Mouse (Mus musculus) embryonic facial prominence, embryonic 11.5 days (tissue): ENCODE data around the gene Epha7. TPM values are rescaled to one million over a fixed set of nuclear protein-coding genes. Genes with fewer than 3 reads are reported as not detected.

ENCODE experiments used
- ATAC-seq: fragments of 200-750 bp; cut with Nextera tagmentation; replicated peaks from 2 replicates; pipeline ENCODE4 v1.8.0; 2017; ENCODE audit warnings: low read depth; ENCODE audit not compliant: insufficient number of reproducible peaks, low FRiP score, low TSS enrichment
- DNase-seq: peaks from one replicate; pipeline ENCODE4 v3.0.0-alpha.2; 2015; ENCODE audit warnings: low spot score
- H3K27ac ChIP-seq: fragments of 300-500 bp; sonication (generic); replicated peaks from 2 replicates; pipeline ENCODE4 v1.5.1; 2014; ENCODE audit warnings: mild to moderate bottlenecking, low read depth, low read length, control low read depth
- H3K27me3 ChIP-seq: fragments of 300-500 bp; sonication (generic); 2 replicates; pipeline ENCODE4 v1.6.1; 2014; ENCODE audit warnings: mild to moderate bottlenecking, low read length, moderate library complexity, mixed read lengths; ENCODE audit not compliant: control insufficient read depth, insufficient read depth
- H3K36me3 ChIP-seq: fragments of 300-500 bp; sonication (generic); replicated peaks from 2 replicates; pipeline ENCODE4 v1.6.1; 2014; ENCODE audit warnings: low read depth, mild to moderate bottlenecking, low read length, moderate library complexity, mixed read lengths; ENCODE audit not compliant: control insufficient read depth, insufficient read depth
- H3K4me1 ChIP-seq: fragments of 300-500 bp; sonication (generic); 2 replicates; pipeline ENCODE4 v1.6.1; 2014; ENCODE audit warnings: low read length, mixed read lengths; ENCODE audit not compliant: control insufficient read depth, insufficient read depth
- H3K4me2 ChIP-seq: fragments of 300-500 bp; sonication (generic); 2 replicates; pipeline ENCODE4 v1.6.1; 2014; ENCODE audit warnings: low read depth, mild to moderate bottlenecking, control low read depth, low read length, moderate library complexity
- H3K4me3 ChIP-seq: fragments of 300-500 bp; sonication (generic); 2 replicates; pipeline ENCODE4 v1.5.1; 2014; ENCODE audit warnings: low read depth, low read length, control low read depth
- H3K9ac ChIP-seq: fragments of 300-500 bp; sonication (generic); replicated peaks from 2 replicates; pipeline ENCODE4 v1.6.1; 2014; ENCODE audit warnings: mild to moderate bottlenecking, control low read depth, low read length
- H3K9me3 ChIP-seq: fragments of 300-500 bp; sonication (generic); replicated peaks from 2 replicates; pipeline ENCODE4 v1.6.1; 2016; ENCODE audit warnings: mild to moderate bottlenecking, low read length, inconsistent platforms, mixed read lengths; ENCODE audit not compliant: control insufficient read depth
- WGBS: fragments of 180-500 bp; shearing (Covaris S2); extraction: QIAGEN DNeasy Blood & Tissue Kit; methylation state at CpG from one replicate; pipeline ENCODE4 v1.1.7; 2014; 5-methylcytosine and 5-hydroxymethylcytosine counted together
- polyA plus RNA-seq: library from polyadenylated mRNA; unstranded; fragments of >200 nt; fragmentation: Nextera tagmentation; extraction: Ambion mirVana; gene quantifications from 2 replicates; pipeline ENCODE4 v1.2.1, GENCODE M21; 2014

Epha7 gene
- polyA plus RNA-seq, 1 experiment from 2014 or later: 56.6 TPM

DNA sequence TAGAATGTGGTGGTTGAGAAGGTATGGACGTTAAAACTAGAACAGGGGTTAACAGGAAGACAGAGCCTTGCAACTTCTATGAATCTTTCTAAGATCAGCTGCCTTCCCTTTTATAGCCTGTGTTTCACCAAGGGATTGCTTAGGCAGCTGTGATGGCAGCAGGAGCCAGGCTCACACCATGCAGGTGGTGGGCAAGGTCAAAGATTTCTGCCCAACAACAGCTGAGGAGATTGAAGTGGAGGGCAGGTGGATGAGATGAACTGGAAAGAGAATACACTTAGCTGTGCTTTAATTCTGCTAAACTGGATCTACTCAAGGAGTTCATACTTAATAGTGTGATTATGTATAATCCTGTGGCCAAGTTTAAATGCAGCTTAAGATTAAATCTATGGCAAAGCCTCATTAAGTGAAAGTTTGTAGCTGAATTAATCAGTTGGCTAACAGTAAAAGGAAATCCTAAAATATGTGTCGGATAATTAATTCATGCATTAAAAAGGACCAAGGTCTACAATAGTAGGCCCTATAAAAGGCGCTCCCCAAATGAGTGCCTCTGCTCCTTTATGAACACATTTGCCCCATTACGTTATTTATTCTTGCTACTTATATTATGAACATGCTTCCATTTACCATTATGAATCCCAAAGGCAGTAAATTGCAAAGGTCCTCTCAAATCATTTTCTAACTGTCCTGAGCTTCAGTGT is 89.2 kb downstream of the Epha7 start:
- no peaks in the 10 kb centered on the region for H3K27me3 ChIP-seq
- no peaks in the 10 kb centered on the region for H3K9me3 ChIP-seq
- 87% methylated on average over 4 of the region's 4 CpGs for WGBS
- H3K27ac ChIP-seq: no peak overlapping the region
- ATAC-seq (no peak), DNase-seq (no peak)
- no peak overlapping the region for H3K4me3 ChIP-seq
- H3K36me3 ChIP-seq: no peaks in the 10 kb centered on the region
- no peaks in the 10 kb centered on the region for H3K4me1 ChIP-seq
- H3K9ac ChIP-seq: no peak overlapping the region
- H3K4me2 ChIP-seq: no peak overlapping the region

DNA sequence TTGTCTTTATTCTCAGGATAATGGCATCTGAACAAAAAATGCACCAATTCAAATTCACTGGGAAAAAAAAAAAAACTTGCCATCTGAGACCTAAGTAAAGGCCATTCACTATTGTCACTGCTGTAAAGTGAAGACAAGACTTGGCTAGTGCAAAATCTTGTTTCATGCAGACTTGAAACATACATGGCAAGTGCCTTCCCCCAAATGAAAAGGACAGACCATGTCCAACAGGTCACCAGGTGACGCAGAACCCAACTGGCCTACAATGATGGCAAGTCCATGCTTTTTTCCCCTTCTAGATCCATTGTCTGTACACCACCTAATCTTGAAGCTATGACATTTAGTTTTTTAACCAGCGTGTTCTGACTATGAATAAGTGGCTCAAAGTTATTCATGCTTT is 94.1 kb downstream of the Epha7 start:
- WGBS: 92% methylated on average over 2 of the region's 2 CpGs
- no peak for DNase-seq
- H3K36me3 ChIP-seq: no peaks in the 10 kb centered on the region
- no peak overlapping the region for H3K4me3 ChIP-seq
- H3K27ac ChIP-seq: no peak overlapping the region
- no peak for ATAC-seq
- H3K27me3 ChIP-seq: no peaks in the 10 kb centered on the region
- H3K4me2 ChIP-seq: no peak overlapping the region
- H3K4me1 ChIP-seq: no peaks in the 10 kb centered on the region
- no peak overlapping the region for H3K9ac ChIP-seq
- no peaks in the 10 kb centered on the region for H3K9me3 ChIP-seq

DNA sequence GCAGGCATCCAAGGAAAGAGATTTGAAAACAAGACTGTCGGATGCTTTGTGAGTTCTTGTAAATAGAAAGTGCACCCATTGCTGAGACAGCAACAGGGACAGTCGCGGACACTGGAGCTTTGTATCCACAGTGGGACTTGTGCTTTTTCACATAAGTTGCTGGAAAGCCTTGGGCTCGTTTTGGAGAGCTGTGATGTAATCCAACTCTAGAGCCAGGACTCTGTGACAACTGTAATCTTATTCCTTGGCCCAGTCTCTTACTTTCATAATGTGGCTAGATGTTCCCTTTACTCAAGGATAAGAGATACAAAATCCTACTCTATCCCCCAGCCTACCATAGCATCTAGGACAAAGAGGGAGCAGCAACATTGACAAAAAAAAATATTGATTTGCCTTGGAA is 97.2 kb downstream of the Epha7 start:
- H3K4me2 ChIP-seq: no peak overlapping the region
- no peak overlapping the region for H3K9ac ChIP-seq
- DNase-seq (no peak), ATAC-seq (no peak)
- H3K9me3 ChIP-seq: no peaks in the 10 kb centered on the region
- H3K27ac ChIP-seq: no peak overlapping the region
- H3K27me3 ChIP-seq: no peaks in the 10 kb centered on the region
- no peaks in the 10 kb centered on the region for H3K36me3 ChIP-seq
- WGBS: 76% methylated on average over 4 of the region's 4 CpGs
- no peak overlapping the region for H3K4me3 ChIP-seq
- H3K4me1 ChIP-seq: no peaks in the 10 kb centered on the region

DNA sequence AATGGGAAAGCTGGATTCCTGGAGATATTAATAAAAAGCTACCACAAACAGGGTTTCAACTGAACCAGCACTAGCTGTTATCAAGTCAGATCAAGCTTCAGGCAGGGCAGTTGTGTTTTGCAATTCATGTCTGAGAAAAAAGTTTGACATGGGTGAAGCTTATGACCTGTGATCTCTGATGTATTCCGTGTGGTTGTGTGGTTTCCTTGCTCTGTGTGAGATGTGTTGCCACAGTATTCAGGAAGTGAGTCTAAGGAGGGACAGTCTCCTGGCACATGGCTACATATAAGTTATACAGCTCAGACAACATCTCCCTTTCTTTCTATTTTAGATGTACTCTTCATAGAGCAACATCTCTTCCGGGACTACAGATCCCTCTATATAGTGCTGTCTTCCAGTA is 99.1 kb downstream of the Epha7 start:
- Histone ChIP-seq H3K4me1 (no peaks in the 10 kb centered on the region), H3K9me3 (no peaks in the 10 kb centered on the region), H3K27ac (no peak overlapping the region), H3K4me3 (no peak overlapping the region), H3K4me2 (no peak overlapping the region), H3K9ac (no peak overlapping the region), H3K27me3 (no peaks in the 10 kb centered on the region), H3K36me3 (no peaks in the 10 kb centered on the region)
- no peak for DNase-seq
- ATAC-seq: no peak
- 84% methylated on average over 2 of the region's 2 CpGs for WGBS

DNA sequence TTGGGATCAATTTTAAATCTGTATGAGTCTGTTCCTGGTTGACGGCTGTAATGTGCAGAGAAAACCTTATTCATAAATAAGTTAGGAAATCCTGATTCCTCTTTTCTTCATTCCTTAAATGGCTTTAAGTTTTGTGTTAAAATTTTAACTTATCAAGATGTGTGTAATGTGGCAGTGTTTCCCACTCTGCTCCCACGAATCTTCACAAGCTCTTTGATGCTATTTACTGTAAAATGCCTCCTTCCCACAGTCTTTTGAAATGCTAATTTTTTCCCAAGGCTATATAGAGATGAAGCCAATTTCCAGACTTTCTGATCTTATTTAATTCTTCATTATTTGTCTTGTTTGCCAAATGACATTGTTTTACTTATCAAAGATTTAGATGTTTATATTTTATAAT is 100.7 kb downstream of the Epha7 start:
- WGBS: 72% methylated on average over 2 of the region's 2 CpGs

DNA sequence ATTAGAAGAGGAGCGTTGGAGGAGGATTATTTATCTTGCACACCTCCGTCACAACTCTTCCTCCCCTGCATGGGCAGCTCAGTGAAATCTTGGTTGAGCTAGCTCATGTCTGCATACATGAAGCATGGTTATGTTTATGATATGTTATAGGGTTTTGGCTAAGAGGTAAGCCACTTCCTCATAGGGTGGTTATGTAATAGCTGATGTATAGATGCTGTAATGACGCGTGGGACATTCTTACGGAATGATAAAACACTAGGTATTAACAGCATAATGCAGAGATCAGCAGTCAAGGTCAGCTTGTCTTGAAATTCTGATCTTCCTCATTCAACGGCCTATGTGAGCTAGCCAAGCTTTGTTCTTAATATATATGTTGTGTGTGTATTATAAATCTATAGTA is 107.7 kb downstream of the Epha7 start:
- DNase-seq (no peak), ATAC-seq (no peak)
- Histone ChIP-seq H3K4me2 (no peak overlapping the region), H3K4me3 (no peak overlapping the region), H3K27ac (no peak overlapping the region), H3K4me1 (no peaks in the 10 kb centered on the region), H3K27me3 (no peaks in the 10 kb centered on the region), H3K36me3 (no peaks in the 10 kb centered on the region), H3K9ac (no peak overlapping the region), H3K9me3 (no peaks in the 10 kb centered on the region)
- WGBS: 93% methylated on average over 6 of the region's 6 CpGs

More for the DNA sequence above, 100.7 kb downstream of the Epha7 start:
- ATAC-seq (no peak), DNase-seq (no peak)
- Histone ChIP-seq H3K9me3 (no peaks in the 10 kb centered on the region), H3K4me3 (no peak overlapping the region), H3K27ac (no peak overlapping the region), H3K27me3 (no peaks in the 10 kb centered on the region), H3K4me2 (no peak overlapping the region), H3K9ac (no peak overlapping the region), H3K4me1 (no peaks in the 10 kb centered on the region), H3K36me3 (no peaks in the 10 kb centered on the region)

- H3K9me3 ChIP-seq: no peaks in the 10 kb centered on the region
- no peak overlapping the region for H3K27ac ChIP-seq
- H3K4me2 ChIP-seq: no peak overlapping the region
- H3K4me1 ChIP-seq: no peaks in the 10 kb centered on the region
- H3K9ac ChIP-seq: no peak overlapping the region
- no peaks in the 10 kb centered on the region for H3K36me3 ChIP-seq
- no peak for ATAC-seq
- no peak overlapping the region for H3K4me3 ChIP-seq
- no peak for DNase-seq
- WGBS: 89% methylated on average over 4 of the region's 4 CpGs
- H3K27me3 ChIP-seq: no peaks in the 10 kb centered on the region
These were observed 113.1 kb downstream of the Epha7 start for GRCm38 (mm10) chr4:28926072-28926471.

GRCm38 (mm10) chr4:28933431-28933830 is 120.5 kb downstream of the Epha7 start:
- DNase-seq (no peak), ATAC-seq (no peak)
- Histone ChIP-seq H3K36me3 (no peaks in the 10 kb centered on the region), H3K27me3 (no peaks in the 10 kb centered on the region), H3K9ac (no peak overlapping the region), H3K9me3 (no peaks in the 10 kb centered on the region), H3K4me1 (no peaks in the 10 kb centered on the region), H3K4me3 (no peak overlapping the region), H3K27ac (no peak overlapping the region), H3K4me2 (no peak overlapping the region)
- 84% methylated on average over 4 of the region's 4 CpGs for WGBS
